Mouse (Mus musculus) thymus, postnatal 10 days (tissue): Measurements from ENCODE around the gene Pla2g2d.

Experiments
- DNase-seq, 2 experiments: peaks; one replicate each; pipeline ENCODE4 v3.0.0; 2021; ENCODE audit warnings: low spot score in 2 of 2

The Pla2g2d gene

GRCm38 (mm10) chr4:138775435-138775834 is at the start of gene Pla2g2d:
Gene Pla2g2d, plus strand, starts transcription at chr4:138775735.
- DNase-seq = no peak

DNA sequence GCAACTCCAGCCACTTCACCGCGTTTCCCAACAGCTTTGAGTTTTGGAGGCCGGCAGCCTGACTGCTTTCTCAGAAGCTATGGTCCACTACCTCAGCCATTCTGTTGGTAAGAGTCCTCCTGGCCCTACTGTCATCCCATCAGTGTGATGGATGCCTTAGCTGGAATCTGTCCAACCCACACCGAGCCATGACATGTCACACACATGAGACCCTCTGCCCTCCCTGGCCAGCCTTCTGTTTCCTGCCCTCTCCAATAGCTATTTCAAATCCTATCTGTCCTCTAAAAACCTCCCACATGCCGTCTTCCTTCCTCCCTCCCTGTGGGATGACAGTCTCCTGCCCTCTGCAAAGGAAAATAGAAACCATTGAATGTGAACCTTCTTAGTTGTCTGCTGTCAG is 49.8 kb upstream of the Pla2g2d start:
- DNase-seq = no peak

- DNase-seq = no peak
Observed at GRCm38 (mm10) chr4:138729018-138729703, 46.4 kb upstream of the Pla2g2d start.

DNA sequence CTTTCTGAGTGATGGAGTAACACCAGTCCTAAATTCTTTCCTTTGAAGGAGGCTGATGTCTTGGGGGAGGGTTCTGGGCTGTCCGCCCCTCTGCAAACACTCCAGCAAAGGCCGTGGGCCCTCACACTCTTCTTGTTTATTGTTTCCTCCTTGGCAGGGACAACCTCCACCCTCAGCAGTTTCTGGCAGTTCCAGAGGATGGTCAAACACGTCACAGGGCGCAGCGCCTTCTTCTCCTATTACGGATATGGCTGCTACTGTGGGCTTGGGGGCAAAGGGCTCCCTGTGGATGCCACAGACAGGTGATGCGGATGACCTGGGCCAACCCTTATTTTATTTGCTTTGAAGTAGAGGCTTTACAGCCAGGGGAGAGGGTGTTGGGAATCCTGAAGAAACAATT is 41.4 kb upstream of the Pla2g2d start:
- DNase-seq = no peak

DNA sequence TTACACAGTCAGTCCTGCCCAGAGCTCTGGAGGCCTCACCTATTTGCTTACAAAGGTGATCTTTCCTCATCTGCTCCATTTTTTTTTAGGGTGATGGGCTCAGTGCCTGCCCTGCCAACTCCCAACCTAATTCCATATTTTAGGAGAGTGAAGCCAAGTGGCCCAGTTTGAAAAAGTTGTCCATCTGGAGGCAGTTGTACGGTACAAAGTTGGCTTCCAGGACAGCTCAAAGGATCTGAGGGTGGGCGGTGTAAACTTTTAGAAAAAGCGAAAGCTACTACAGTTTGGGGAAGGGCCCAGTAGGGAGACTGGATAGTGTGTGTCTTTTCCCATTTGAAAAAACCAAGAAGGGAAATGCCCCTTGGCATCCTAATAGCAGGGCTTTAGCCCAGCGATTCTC is 40.7 kb upstream of the Pla2g2d start:
- DNase-seq = no peak

DNA sequence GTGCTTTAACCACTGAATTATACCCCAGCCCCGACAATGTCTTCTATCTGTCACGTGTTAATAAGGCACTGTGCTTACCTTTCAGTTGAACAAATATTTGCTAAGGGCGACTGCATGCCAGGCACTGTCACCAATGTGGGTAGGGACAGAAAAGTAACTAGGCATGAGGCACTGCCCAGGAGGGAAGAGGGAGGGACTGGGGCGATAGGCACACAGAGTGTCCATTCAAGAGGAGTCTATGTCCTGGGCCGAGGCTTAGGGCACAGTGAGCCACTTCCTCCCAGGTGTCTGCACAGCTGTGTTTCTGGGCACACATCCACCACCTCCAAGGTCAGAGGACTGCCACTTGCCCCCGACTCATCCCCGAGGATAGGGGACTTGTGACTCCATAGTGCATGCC is 38.5 kb upstream of the Pla2g2d start, which contains the start of gene Ubxn10:
Ubxn10 (minus strand) TSS at position 137 of the 400 bp plus-strand sequence.
- DNase-seq = no peak

- no peak for DNase-seq
Observed at GRCm38 (mm10) chr4:138739136-138739851, 36.2 kb upstream of the Pla2g2d start.

DNA sequence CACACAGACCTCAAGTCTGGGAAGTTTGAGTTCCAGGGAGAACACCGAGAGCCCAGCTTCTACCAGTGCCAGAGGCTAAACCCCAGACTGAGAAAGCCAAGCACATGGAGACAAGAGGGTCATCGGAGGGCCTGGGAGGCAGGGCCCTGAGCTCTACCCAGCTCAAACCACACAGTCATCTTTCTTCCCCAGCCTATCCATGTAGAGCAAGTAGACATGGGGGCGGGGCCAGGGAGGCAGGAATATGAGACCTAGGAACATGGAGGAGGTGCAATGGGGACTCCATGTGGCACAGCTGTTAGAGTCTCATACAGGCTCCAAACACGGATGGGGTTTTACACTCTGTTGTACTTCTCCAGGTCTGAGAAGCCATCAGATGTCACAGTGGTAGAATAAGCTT is 29.7 kb upstream of the Pla2g2d start:
- DNase-seq = no peak

DNA sequence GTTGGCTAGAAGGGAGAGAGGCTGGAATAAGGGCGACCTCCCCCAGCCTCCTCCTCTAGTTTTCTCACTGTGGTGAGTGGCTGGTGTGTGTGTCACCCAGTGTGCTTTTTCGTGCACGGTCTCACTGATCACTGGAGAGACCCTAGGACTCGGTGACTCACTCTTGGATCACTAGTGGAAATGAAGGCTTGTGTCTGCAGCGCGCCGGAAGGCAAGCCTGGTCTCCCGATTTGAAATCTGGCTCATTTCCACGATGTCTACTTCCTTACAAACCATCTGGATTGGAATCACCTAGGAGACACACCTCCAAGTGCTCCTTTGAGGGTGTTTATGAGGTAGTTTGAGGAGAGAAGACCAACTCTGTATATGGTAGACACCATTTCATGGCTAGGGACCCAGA is 28.7 kb upstream of the Pla2g2d start:
- DNase-seq = no peak

DNA sequence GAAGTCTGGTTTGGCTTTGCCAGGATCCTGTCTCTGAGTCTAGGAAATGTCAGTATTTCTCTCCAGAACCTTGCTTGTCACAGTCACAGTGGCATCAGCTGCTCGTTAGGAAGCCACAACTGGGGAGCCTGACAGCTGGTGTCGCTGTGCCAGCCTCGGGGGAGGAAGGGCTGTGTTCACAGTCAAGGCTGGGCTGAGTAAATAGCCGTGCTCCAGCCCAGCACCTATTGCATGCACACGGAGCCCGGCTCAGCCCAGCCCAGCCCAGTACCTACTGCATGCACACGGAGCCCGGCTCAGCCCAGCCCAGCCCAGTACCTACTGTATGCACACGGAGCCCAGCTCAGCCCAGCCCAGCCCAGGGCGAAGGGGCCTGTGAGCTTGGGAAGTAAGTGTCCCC is 27.7 kb upstream of the Pla2g2d start:
- peak in 1 of 2 experiments; percentile 25 for DNase-seq

GRCm38 (mm10) chr4:138748369-138749072 is 27.0 kb upstream of the Pla2g2d start:
- peak in 1 of 2 experiments; percentile 36 for DNase-seq

DNA sequence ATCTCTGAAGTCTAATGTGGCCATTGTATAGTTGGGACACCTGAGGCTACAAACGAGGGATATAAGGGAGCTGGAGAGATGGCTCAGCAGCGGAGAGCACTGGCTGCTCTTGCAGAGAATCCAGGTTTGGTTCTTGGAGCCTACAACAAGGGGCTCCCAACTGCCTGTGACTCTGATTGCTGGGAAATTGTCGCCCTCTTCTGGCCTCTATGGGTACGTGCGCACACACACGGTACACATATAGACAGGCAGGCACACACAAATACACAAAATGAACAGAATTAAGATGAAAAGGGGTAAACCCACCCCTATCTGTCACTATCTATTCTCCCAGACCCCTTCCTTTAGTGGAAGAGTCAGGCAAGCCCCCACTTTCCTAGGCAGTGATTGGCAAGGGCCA is 22.9 kb upstream of the Pla2g2d start:
- DNase-seq = no peak

GRCm38 (mm10) chr4:138753608-138754007 is 21.9 kb upstream of the Pla2g2d start:
- DNase-seq = no peak

GRCm38 (mm10) chr4:138754432-138754831 is 21.1 kb upstream of the Pla2g2d start:
- DNase-seq = no peak

DNA sequence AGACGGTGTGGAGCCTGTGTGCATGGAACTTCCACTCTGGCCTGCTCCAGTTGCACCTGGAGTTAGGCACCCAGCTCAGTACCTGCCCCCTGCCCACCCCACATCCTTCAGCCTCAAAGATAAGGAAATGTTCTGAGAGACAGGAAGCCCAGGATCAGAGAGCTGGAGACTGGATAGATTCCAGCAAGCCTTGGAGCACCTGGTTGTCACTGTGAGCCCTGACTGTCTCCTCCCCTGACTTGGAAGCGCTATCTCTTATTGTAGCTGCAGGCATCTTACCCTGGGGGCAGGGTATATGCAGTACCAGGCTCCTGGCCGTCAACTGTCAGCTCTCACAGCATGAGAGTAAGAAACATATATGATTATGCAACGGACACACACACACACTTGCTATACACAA is 20.1 kb upstream of the Pla2g2d start:
- no peak for DNase-seq

DNA sequence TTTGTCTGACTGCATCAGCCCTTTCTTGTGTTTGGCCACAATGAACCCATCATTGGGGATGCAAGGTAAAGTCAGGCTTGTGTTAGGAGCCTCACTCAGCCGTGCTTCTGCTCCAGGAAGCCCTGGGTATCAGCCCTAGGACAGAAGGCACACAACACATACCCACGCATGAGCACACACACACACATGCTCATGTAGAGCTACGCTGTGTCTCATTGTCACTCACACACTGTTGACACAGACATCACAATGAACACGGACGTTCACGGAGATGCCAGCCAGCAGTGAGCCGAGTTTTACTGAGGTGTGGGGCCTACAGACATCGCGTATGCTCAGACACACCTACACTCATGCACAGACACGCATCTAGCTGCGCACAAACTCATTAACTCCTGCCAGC is 19.6 kb upstream of the Pla2g2d start:
- no peak for DNase-seq

- no peak for DNase-seq
Observed at GRCm38 (mm10) chr4:138757416-138757815, 18.1 kb upstream of the Pla2g2d start, which contains the start of gene Pla2g2f. Gene Pla2g2f, minus strand, starts transcription at chr4:138757626.

- DNase-seq = no peak
Observed at GRCm38 (mm10) chr4:138762266-138762665, 13.3 kb upstream of the Pla2g2d start.

GRCm38 (mm10) chr4:138771970-138772369 is 3.6 kb upstream of the Pla2g2d start:
- no peak for DNase-seq

DNA sequence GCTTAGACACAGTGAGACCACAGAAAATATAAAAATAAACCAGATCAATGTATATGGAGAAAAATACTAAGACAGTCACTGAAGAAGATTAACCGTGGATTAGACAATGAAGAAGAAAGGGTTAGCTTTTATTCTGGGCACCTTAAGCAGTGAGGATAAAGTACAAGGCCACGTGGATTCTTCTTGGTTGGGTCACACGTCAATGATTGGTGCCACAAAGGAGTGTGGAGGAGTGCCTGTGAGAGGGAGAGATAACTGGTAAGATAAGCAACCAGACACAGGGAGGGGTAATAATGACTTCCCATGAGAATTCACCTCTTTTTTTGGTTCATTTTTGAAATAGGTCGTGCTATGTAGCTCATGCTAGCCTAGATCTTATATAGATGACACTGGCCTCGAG is 3.1 kb upstream of the Pla2g2d start:
- DNase-seq = no peak

DNA sequence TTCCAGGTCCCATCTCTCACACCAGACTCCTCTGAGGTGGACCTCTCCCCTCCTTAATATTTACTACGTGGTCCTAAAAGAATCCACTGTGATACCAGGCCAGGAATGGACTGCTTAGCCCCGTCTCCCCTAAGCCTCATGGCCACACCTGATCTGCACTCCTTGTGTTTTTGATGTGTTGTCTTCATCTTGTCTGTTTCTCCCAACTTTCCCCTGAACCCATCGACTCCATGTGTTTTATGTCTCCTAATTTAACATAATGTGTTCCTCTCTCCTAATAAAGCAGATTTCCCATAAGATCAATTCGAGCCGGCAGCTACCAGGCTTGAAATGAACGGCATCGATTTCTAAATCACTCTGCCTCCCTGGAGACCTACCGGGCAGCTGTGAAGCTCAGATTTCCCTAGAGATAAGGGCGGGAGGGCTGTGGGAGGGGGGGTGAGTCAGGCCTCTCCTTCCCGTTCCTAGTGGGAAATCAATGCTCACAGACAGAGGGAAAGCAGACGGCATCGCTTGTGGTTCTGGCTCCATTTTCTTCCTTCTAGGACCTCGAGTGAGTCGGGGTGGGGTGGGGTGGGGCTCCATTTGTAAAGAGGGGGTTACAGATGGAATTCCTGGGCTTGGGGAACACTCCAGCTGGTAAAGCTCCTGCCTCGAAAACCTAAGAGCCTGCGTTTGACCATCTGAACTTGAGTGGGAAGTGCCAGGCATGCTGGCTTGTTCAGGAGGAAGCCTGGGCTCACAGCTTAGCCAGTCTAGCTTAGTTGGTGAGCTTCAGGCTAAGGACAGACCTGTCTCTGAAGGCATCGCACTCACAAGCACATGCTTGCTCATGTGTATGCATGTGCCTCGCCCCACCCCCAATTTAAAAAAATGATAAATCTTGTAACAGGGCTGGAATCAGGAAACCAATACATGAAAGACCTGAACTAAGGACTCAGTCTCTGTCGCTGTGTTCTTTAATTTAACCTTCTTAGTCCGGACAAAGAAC is 2.2 kb downstream of the Pla2g2d start:
- DNase-seq = no peak
